Mouse (Mus musculus): ENCODE results near the gene Lysmd3.
A peak's percentile ranks its signal among the peaks of the same experiment; 100 is the strongest.

Lysmd3 gene

DNA sequence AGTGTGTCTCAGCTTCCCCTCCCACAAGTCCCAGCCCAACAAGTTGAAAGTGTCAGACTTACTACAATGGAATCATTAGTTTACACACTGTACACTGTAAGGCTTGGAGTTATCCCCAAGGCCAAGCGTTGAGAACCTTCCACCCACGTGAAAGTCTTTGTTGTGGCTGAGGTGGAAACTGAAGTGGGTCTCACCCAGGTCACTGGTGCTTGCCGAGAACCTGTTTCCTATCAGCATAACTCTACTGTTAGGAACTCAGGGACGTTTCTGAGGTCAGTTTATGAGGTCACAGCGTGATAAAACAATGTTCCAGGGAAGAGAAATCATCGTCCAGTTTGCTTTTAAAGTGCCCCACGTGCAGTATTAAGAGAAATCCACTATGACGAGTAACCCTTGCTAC, 17.9 kb downstream of the Lysmd3 start:
- DNase-seq (ENCODE audit: low spot score in 2 of 2): no peak

DNA sequence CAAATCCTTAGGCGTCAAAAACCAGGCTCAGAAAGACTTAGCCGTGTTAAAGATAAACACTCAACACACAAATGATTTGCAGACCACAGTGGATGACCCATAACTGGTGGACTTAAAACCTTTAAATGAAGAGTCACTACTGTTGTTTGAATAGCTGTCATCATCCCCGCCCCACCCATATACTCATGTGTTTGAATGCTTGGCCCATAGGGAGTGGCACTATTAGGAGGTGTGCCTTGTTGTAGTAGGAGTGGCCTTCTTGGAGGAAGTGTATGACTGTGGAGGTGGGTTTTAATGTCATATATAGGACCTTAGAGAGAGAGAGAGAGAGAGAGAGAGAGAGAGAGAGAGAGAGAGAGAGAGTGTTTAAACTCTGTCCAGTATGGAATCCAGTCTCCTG, 25.6 kb downstream of the Lysmd3 start:
- DNase-seq (ENCODE audit: low spot score in 2 of 2): no peak

DNA sequence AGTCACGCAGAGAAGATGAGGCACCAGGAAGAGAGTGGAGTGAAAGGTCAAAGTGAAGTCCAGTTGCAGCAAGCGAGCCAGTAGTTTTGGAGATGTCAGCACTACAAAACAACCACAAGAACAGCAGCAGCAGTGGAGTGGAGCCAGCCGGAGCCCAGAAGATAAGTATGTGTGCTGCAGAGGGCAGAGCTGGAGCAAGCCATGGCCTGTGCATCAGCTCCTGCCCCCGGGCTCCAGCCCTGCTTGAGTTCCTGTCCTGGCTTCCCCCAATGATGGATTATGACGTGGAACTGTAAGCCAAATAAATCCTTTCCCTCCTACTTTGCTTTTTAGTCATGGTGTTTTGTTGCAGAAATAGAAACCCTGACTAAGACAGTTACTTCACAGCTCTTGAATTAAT, 26.8 kb downstream of the Lysmd3 start:
- no peak for DNase-seq (ENCODE audit: low spot score in 2 of 2)

DNA sequence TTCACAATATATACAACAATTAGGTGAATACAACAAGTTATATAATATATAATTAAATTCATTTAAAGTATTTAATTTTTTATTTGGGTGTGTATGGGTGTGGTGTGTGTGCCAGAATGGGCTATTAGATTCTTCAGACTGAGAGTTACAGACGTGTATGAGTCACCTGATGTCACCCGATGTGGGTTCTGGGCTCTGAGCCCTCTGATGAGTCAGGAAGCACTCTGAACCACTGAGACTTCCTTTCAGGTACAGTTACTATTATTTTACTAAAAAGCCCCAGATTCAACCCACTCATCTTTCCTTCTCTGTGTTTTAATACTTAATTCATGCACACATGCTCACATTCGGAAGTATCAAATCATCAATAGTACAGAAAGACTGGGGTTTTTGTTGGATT, 27.4 kb downstream of the Lysmd3 start:
- no peak for DNase-seq (ENCODE audit: low spot score in 2 of 2)

DNA sequence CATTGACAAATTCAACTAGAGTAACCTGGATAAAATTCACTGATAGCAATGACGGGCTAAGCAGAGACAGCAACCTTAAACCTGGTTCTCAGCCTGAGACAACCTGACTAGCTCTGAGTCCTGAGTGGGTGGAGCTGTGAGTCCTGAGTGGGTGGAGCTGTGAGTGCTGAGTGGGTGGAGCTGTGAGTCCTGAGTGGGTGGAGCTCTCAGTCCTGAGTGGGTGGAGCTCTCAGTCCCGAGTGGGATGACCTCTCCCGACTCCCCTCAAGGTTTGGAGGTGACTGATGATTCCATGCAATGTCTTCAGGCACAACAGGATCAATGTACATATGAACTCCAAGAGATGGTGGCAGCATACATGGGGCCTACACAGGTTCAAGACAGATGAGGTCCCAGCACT, 32.1 kb downstream of the Lysmd3 start:
- no peak for DNase-seq (ENCODE audit: low spot score in 2 of 2)

DNA sequence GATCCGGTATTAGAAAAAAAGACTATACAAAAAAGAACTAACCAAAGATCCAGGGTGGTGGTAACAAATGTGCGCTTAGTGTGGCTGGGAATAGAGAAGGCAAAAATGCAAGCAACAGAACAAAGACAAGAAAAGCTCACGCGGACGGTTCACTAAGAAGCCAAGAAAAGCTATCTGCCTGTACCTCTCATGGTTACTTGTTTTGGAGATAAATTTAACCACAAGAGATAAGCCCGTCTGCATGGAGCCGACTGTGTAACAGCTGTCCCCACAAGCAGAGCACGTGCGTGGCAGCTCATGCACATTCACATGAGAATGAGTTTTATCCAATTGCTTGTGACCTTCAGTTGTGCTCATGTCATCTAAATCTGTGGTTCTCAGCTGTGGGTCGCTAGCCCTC, 33.0 kb downstream of the Lysmd3 start:
- DNase-seq (ENCODE audit: low spot score in 2 of 2): no peak

DNA sequence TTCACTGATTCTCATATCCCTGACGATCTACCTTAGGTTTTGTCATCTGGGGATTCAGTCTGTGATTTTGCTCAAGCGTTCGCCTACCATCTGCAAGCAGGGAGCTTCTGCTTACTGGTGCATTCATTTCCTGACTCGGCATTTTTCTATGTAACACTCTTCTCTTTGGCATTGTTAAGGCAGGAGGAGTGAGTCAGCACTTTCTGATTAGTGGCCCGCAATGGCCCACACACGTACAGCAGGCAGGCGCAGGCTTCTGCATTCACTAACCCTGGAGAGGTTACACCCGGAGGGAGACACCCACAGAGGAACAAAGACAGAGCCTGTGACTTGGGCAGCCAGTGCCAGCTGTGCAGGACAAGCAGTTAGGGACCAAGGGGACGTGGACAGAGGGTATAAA, 34.1 kb downstream of the Lysmd3 start:
- no peak for DNase-seq (ENCODE audit: low spot score in 2 of 2)

DNA sequence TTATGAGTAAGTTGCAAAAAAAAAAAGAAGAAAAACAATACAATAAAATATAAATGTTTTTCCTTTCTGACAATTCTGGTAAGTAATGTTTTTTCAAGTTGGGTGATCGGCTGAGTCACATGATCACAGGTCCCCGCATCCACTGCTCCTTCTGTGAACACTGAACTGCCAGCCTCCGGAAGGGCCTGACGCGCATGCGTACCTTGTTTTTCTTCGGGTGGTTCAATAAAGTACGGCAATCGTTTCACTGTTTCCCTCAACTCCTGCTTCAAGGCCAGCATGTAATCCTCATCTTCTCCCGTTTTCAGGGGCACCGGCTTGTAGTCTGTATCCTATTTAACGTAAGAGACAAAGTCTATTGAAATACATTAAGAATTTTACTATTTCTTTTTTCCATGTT, 37.0 kb downstream of the Lysmd3 start:
- DNase-seq (ENCODE audit: low spot score in 2 of 2): no peak

DNA sequence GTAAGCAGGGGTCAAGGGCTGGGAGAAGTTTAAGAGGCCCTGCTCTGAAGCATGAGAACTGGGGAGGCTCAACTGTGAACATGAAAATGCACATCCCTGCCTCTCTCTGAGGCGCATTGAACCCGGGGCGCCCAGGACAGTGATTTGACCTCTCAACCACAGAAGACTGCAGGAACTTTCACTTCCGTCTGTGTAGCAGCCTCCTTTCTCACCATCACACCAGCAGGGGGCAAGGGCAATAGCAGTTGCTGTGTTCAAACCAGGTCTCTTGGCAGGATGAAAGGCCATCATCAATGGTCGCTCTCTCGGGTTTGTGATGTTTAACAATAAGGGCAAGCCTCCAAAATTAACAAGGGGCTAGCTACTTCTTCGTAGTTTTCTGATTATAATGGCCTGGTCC, 45.7 kb downstream of the Lysmd3 start:
- DNase-seq (ENCODE audit: low spot score in 2 of 2): no peak

DNA sequence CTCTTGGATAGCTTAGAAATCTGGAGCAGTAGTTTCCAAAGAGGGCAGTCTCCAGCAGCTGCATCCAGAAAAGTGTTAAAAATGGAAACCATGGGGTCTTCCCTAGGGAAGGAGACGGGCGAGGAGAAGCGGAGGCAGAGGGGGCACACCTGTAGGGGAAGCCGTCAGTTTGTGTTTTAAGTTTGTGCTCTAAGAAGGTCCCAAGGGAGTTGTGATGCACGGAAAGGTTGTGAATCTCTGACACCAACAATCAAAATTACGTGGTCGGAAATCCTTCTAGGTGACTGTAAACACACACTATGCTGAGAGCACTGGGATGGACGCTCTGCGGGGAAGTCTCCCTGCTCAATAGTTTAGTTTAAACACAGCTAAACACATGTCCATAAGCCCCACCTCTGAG, 46.2 kb downstream of the Lysmd3 start:
- no peak for DNase-seq (ENCODE audit: low spot score in 2 of 2)

DNA sequence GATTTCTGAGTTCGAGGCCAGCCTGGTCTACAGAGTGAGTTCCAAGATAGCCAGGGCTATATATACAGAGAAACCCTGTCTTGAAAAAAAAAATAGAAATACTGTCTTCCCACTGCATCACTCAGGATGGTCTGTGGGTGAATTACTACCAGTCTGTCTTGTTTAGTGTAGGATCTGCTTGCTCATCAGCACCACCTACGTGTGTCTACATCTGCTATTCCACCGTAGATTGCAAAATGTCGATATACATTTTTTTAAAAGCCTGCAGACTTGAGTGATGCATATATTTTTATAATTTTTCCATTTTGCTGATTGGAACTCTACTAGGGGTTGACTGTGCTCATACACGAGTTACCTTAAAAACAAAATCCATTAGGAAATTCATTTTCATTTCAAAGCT, 48.8 kb downstream of the Lysmd3 start:
- no peak for DNase-seq (ENCODE audit: low spot score in 2 of 2)

DNA sequence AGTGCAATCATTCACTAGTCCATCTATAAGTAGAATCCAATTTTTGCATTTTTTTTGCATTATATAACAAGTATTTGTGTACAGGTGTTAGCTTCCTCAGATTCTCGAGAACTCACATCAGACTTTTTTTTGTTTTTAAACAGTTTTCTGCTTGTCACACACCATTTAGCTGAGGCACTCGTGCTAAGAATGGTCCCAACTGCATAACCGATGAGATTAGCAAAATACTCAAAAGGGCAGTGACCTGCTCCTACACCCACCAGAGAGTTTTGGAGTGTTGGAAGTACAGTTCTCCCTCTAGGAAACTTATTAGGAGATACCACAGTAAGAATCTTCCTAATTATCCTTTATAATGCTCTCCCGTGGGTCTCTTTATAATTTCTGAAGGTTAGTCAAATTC, 52.3 kb downstream of the Lysmd3 start:
- DNase-seq (ENCODE audit: low spot score in 2 of 2): no peak

DNA sequence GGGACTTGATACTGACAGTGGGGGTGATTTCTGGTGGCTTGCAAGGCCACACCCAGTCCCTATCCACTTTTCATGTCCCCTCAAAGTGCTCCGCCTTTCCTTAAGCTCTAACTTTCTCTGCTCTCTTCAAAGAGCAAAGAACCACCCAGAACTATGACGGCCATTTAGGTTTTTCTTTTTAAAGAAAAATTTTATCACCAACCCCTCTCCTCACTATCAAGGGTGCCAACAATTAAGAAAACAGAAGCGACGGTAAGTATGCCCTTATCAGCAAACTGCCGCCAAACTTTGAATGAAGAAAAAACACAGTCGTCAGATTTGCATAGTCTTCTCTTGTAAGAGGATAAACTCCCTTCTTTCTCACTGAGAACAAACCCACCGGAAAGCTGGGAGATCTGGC, 52.8 kb downstream of the Lysmd3 start:
- DNase-seq (ENCODE audit: low spot score in 2 of 2): no peak

DNA sequence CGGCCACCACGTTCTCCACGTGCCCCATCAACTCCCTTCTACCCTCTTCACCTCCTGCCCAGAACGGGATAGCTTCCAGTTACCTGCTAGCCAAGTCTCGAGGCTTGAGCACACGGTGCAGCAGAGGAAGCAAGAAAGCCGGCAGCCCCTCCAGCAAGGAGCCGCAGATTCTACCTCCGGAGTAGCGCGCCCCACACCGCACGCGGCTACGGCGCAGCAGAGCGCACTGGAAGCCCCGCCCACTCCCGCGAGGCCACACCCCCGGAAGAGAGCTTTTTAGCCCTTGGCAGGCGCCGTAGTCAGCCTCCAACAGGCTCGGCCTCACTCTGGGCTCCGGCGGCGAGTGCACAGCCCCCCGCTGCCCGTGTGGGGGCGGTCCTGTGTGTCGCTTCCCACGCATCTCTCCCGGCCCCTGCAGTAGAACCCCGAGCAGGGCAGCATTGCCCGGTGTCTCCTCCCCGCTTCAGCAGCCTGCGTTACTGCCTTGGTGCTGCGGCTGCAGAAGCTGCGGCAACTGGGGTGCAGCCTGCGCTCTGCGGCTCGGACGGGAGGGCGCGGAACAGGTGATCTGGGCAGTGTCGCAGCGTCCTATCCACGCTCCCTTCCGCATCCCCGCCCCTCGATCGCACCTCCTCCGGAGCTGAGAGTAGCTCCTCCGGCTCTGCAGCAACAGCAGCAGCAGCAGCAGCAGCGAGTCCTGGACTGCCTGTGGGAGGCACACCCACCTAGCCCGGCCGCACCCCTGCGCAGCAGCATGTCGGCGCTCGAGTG, 53.5 kb downstream of the Lysmd3 start, which contains the start of the genes Polr3g and Mblac2:
TSS of gene Polr3g (minus strand) at position 239 of the 771 bp plus-strand sequence.
TSS of gene Mblac2 (plus strand) at position 567 of the 771 bp plus-strand sequence.
- DNase-seq (ENCODE audit: low spot score in 2 of 2): peak; percentile 96

DNA sequence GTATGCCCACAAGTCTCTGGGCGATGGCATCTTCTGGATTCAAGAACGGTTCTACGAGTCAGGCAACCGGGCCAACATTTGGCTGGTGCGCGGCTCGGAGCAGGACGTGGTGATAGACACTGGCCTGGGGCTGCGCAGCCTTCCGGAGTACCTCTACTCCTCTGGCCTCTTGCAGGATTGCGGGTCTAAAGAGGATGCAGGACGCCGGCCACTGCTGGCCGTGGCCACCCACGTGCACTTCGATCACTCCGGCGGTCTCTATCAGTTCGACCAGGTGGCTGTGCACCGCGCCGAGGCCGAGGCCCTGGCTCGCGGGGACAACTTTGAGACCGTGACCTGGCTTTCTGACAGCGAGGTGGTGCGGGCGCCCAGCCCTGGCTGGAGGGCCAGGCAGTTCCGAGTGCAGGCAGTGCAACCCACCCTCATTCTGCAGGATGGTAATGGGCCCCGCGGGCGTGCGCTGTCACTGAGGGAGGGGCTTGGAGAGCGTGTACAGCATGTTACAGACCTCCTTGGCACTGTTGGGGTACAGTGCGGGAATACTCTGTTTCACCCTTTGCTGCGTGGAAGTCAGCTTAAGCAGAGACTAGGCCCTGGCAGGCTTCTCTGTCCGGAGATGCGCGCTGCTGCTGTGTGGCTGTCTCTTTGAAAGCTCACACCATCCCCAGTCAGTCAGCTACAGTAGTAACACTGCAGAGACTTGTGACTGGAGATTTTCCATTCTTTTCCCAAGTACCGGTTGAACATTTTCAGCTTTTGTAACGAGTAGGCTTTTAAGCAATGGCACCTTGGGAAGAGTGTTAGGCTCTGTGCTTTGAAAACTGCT, 54.3 kb downstream of the Lysmd3 start:
- peak; percentile 51 to 55 for DNase-seq (ENCODE audit: low spot score in 2 of 2)

DNA sequence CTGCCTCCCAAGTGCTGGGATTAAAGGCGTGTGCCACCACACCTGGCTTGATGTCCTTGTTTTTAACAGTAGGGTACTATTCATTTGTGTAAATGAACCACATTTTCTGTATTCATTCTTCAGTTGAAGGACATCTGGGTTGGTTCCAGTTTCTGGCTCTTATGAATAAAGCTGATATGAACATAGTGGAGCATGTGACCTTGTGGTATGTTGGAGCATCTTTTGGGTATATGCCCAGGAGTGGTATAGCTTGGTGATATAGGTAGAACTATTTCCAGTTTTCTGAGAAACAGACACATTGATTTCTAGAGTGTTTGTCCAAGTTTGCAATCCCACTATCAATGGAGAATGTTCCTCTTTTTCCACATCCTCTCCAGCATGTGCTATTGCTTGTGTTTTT, 56.4 kb downstream of the Lysmd3 start:
- DNase-seq (ENCODE audit: low spot score in 2 of 2): no peak

All from frontal cortex, postnatal 36 days (tissue).